Mouse (Mus musculus): Measurements from ENCODE around the gene Slc51a.

- no peak for TF ChIP-seq NANOG (IDR thresholded peaks at IDR 0.05; ENCODE audit: borderline replicate concordance, low read length)
- no peak for TF ChIP-seq CTCF (conservative IDR thresholded peaks at IDR 0.05; ENCODE audit: low read length)
Measured at GRCm38 (mm10) chr16:32434691-32435090, 53.0 kb downstream of the Slc51a start.

Data from E14TG2a.4 (cell line).